Mouse (Mus musculus): Measurements from ENCODE around the gene Olfr1493-ps1.

Olfr1493-ps1 gene

DNA sequence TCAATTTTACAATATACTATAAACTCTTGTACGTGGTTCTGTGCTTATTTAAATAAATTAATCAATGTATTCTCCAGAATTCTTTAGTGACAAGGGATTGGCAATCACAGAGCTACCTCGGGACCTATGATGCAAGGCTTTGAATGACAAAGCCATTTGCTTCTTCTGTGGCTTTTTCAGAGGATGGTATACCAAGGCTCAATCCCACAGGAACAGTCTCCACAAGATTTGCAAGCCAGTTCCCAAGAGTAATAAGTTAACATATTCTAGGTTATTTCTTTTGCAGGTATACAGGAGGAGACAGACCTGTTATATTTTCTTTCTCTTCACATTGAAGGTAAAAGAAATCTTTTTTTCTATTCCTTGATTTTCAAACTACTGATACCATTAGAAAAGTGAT lies at the start of gene Olfr1493-ps1:
Gene Olfr1493-ps1, plus strand, starts transcription at position 301 of the 400 bp plus-strand sequence.
- no peak for DNase-seq

GRCm38 (mm10) chr19:13696968-13697367 lies 26.1 kb upstream of the Olfr1493-ps1 start, which contains the start of gene Olfr1491:
Gene Olfr1491, plus strand, starts transcription at chr19:13697268.
- DNase-seq: no peak

DNA sequence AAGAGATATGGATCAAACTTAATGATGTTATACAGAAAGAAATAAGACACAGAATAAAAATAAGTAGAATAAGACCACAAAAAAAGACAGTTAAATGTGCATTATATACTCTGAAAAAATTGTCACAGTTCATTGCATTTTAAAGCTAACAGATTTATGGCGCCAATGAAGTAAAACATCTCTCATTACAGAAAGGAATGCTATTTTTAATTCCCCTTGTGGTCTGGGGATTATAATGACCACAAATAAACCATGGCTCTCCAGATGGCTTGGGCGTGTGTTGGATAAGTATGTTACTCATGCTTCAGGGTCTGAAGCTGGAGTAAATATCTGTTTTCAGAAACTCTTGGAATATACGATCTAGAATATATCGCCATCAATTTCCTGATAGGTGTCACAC lies 16.4 kb downstream of the Olfr1493-ps1 start, which contains the start of gene Olfr1494:
Gene Olfr1494, plus strand, starts transcription at position 301 of the 400 bp plus-strand sequence.
- no peak for DNase-seq

GRCm38 (mm10) chr19:13749366-13749765 lies 26.3 kb downstream of the Olfr1493-ps1 start:
- DNase-seq: no peak

- no peak for DNase-seq
Observed at GRCm38 (mm10) chr19:13764306-13764705, 41.2 kb downstream of the Olfr1493-ps1 start, which contains the start of gene Olfr1495. Gene Olfr1495, plus strand, starts transcription at chr19:13764606.

GRCm38 (mm10) chr19:13768565-13769276 lies 45.6 kb downstream of the Olfr1493-ps1 start:
- no peak for DNase-seq

DNA sequence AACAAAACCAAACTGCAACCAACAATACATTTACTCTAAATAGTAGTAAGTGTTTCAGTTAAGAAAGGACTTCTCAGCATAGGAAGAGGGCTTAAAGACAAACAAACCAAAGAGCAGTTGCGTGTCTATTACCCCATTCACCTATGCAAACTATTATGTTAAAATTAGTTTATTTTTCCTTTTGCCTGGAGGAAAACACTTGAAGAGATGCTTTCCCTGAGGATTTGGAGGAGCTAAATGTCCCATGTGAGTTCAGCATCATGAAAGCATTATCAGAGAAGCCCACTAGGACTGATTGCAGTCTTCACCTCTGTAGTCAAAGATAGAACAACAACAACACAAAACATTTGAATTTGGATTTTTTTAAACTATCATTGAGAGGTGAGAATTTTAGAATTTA lies 54.5 kb downstream of the Olfr1493-ps1 start, which contains the start of gene Olfr1496:
Gene Olfr1496, plus strand, starts transcription at position 301 of the 400 bp plus-strand sequence.
- no peak for DNase-seq

All from B cell, adult 2 months (primary cell).